Mouse (Mus musculus) left cerebral cortex, adult 8-10 months (tissue): ENCODE measurements around the gene Kat5. TPM values are rescaled to one million over a fixed set of nuclear protein-coding genes. Genes with fewer than 3 reads are reported as not detected.

Experiments
- total RNA-seq, 4 experiments: library from RNA; stranded (reverse); gene quantifications; 2 replicates each; pipeline ENCODE4 v1.2.4; 2022

Kat5 gene
- total RNA-seq, 4 experiments from 2014 or later, result 87.3 to 115 (median 97.0) TPM

Other genes starting within 250 kb of the Kat5 start
- 10 to 100 TPM; 22.1 to 29.0 (median 23.8) TPM for gene Eif1ad, start 243.5 kb downstream of the Kat5 start, total RNA-seq
- gene Banf1, start 243.1 kb downstream of the Kat5 start, total RNA-seq, result 10 to 100 TPM; 66.5 to 85.5 (median 77.9) TPM
- 100 to 1,000 TPM in 2 of 4 experiments, 10 to 100 TPM in 2; 85.6 to 109 (median 94.2) TPM for gene Sart1, start 221.5 kb downstream of the Kat5 start, total RNA-seq
- not detected for gene Tsga10ip, start 207.7 kb downstream of the Kat5 start, total RNA-seq
- gene Drap1, start 185.3 kb downstream of the Kat5 start, total RNA-seq, result 100 to 1,000 TPM; 253 to 272 (median 266) TPM
- 10 to 100 TPM; 70.4 to 79.1 (median 75.0) TPM for gene AI837181, start 185.1 kb downstream of the Kat5 start, total RNA-seq
- not detected for gene Fosl1, start 162.7 kb downstream of the Kat5 start, total RNA-seq
- gene Ccdc85b, start 152.3 kb downstream of the Kat5 start, total RNA-seq, result 10 to 100 TPM; 26.2 to 30.7 (median 29.4) TPM
- 100 to 1,000 TPM in 1 of 4 experiments, 10 to 100 TPM in 3; 89.0 to 124 (median 93.6) TPM for gene Fibp, start 149.6 kb downstream of the Kat5 start, total RNA-seq
- 1 to 10 TPM in 1 of 4 experiments, under 1 TPM in 3; 0.30 to 1.0 (median 0.46) TPM for gene Ctsw, start 141.7 kb downstream of the Kat5 start, total RNA-seq
- gene Efemp2, start 136.3 kb downstream of the Kat5 start, total RNA-seq, result 10 to 100 TPM; 16.0 to 21.9 (median 18.7) TPM
- gene Mus81, start 121.8 kb downstream of the Kat5 start, total RNA-seq, result 10 to 100 TPM; 29.7 to 36.3 (median 35.4) TPM
- 1,000 to 10,000 TPM; 1,338 to 1,440 (median 1,412) TPM for gene Cfl1, start 119.8 kb downstream of the Kat5 start, total RNA-seq
- 1 to 10 TPM; 6.6 to 8.6 (median 7.1) TPM for gene 1700020D05Rik, start 106.5 kb downstream of the Kat5 start, total RNA-seq
- gene Snx32, start 99.7 kb downstream of the Kat5 start, total RNA-seq, result 10 to 100 TPM; 82.4 to 93.9 (median 89.3) TPM
- gene Ovol1, start 49.6 kb downstream of the Kat5 start, total RNA-seq, result not detected
- gene Ap5b1, start 42.2 kb downstream of the Kat5 start, total RNA-seq, result 1 to 10 TPM; 6.9 to 9.1 (median 7.8) TPM
- 10 to 100 TPM; 68.0 to 88.2 (median 72.1) TPM for gene Rnaseh2c, start 8.4 kb downstream of the Kat5 start, total RNA-seq
- gene Rela, start 27.2 kb upstream of the Kat5 start, total RNA-seq, result 10 to 100 TPM; 22.5 to 25.3 (median 23.7) TPM
- 10 to 100 TPM; 12.5 to 20.7 (median 14.9) TPM for gene Sipa1, start 53.5 kb upstream of the Kat5 start, total RNA-seq
- 10 to 100 TPM; 19.0 to 20.2 (median 19.7) TPM for gene Map3k11, start 78.5 kb upstream of the Kat5 start, total RNA-seq
- 10 to 100 TPM; 74.4 to 86.8 (median 80.3) TPM for gene Pcnx3, start 78.7 kb upstream of the Kat5 start, total RNA-seq
- gene Kcnk7, start 94.1 kb upstream of the Kat5 start, total RNA-seq, result under 1 TPM in 1 of 4 experiments, not detected in 3; 0.37 TPM
- 10 to 100 TPM; 15.8 to 22.9 (median 19.9) TPM for gene Ehbp1l1, start 116.1 kb upstream of the Kat5 start, total RNA-seq
- gene Fam89b, start 119.4 kb upstream of the Kat5 start, total RNA-seq, result 10 to 100 TPM; 24.9 to 30.9 (median 26.1) TPM
- gene Ltbp3, start 130.7 kb upstream of the Kat5 start, total RNA-seq, result 10 to 100 TPM; 35.0 to 42.2 (median 41.3) TPM
- 100 to 1,000 TPM in 1 of 4 experiments, 10 to 100 TPM in 3; 88.9 to 100 (median 94.9) TPM for gene Scyl1, start 161.2 kb upstream of the Kat5 start, total RNA-seq